Mouse (Mus musculus) CH12.LX (cell line): ENCODE results near the gene Ggnbp2. TPM values are rescaled to one million over a fixed set of nuclear protein-coding genes. Genes with fewer than 3 reads are reported as not detected.
A peak's percentile ranks its signal among the peaks of the same experiment; 100 is the strongest.

ENCODE experiments used
- DNase-seq: peaks from one replicate; pipeline ENCODE4 v3.0.0-alpha.2; 2013; ENCODE audit errors: extremely low read depth
- H3K27ac ChIP-seq: 2 replicates; pipeline ENCODE4 v1.5.1; 2012; ENCODE audit warnings: low read depth, mild to moderate bottlenecking, control low read depth, moderate library complexity; ENCODE audit not compliant: insufficient read depth
- H3K27me3 ChIP-seq: replicated peaks from 2 replicates; pipeline ENCODE3; 2012; ENCODE audit warnings: inconsistent platforms
- H3K36me3 ChIP-seq, 2 experiments: replicated peaks in 1 of 2; 2 replicates each; pipeline versions ENCODE3 to v1.6.1; 2012; ENCODE audit warnings: inconsistent platforms in 1 of 2, low read length in 1 of 2, mild to moderate bottlenecking in 1 of 2, mixed read lengths in 1 of 2, moderate library complexity in 1 of 2; ENCODE audit not compliant: control insufficient read depth in 1 of 2, insufficient read depth in 1 of 2
- H3K4me1 ChIP-seq, 2 experiments: 2 replicates each; pipeline ENCODE4 v1.6.1; 2012; ENCODE audit warnings: inconsistent platforms in 1 of 2, moderate library complexity in 1 of 2; ENCODE audit not compliant: insufficient read depth in 2 of 2, control insufficient read depth in 1 of 2
- H3K4me2 ChIP-seq: 2 replicates; pipeline ENCODE4 v1.6.1; 2012; ENCODE audit warnings: low read depth, mild to moderate bottlenecking, control low read depth; ENCODE audit not compliant: poor library complexity, insufficient read depth, severe bottlenecking
- H3K4me3 ChIP-seq, 3 experiments: fragments of 150-350 bp in 1 of 3; sonication (generic) in 1 of 3; replicated peaks in 1 of 3; 2 replicates each; pipeline versions ENCODE3 to v1.5.1; 2011 to 2012; ENCODE audit warnings: low read depth in 2 of 3, low read length in 2 of 3, mild to moderate bottlenecking in 2 of 3, moderate library complexity in 2 of 3, control low read depth in 1 of 3, improper control_type of control experiment in 1 of 3, inconsistent platforms in 1 of 3, mixed read lengths in 1 of 3; ENCODE audit not compliant: poor library complexity in 1 of 3
- H3K79me2 ChIP-seq: replicated peaks from 2 replicates; pipeline ENCODE4 v1.6.1; 2012; ENCODE audit warnings: mild to moderate bottlenecking, moderate library complexity; ENCODE audit not compliant: control insufficient read depth, poor library complexity, insufficient read depth, severe bottlenecking; ENCODE audit errors: extremely low read depth
- H3K9ac ChIP-seq: 2 replicates; pipeline ENCODE4 v1.6.1; 2012; ENCODE audit warnings: low read depth, mild to moderate bottlenecking, control low read depth, moderate library complexity; ENCODE audit not compliant: insufficient read depth
- H3K9me3 ChIP-seq: replicated peaks from 2 replicates; pipeline ENCODE3; 2012; ENCODE audit warnings: low read length, inconsistent platforms, mixed read lengths
- CHD1 ChIP-seq: IDR thresholded peaks from 2 replicates; pipeline ENCODE4 v1.6.1; 2012; ENCODE audit warnings: low read depth, low read length, improper control_type of control experiment, inconsistent platforms
- CHD2 ChIP-seq: IDR thresholded peaks from 2 replicates; pipeline ENCODE4 v1.6.1; 2011; ENCODE audit warnings: low read length, improper control_type of control experiment
- E2F4 ChIP-seq: IDR thresholded peaks from 2 replicates; pipeline ENCODE4 v1.6.1; 2011; ENCODE audit warnings: low read depth, low read length, improper control_type of control experiment; ENCODE audit not compliant: insufficient replicate concordance
- EP300 ChIP-seq: IDR thresholded peaks from 2 replicates; pipeline ENCODE4 v1.6.1; 2011; ENCODE audit warnings: low read length, improper control_type of control experiment
- HCFC1 ChIP-seq: IDR thresholded peaks from 2 replicates; pipeline ENCODE4 v1.6.1; 2012; ENCODE audit warnings: low read depth, mild to moderate bottlenecking, inconsistent platforms, low read length, improper control_type of control experiment
- IRF4 ChIP-seq: IDR thresholded peaks from 2 replicates; pipeline ENCODE4 v1.6.1; 2014; ENCODE audit warnings: low read depth, mild to moderate bottlenecking, inconsistent platforms, low read length, improper control_type of control experiment
- JUND ChIP-seq: conservative IDR thresholded peaks from 2 replicates; pipeline ENCODE4 v1.6.1; 2011; ENCODE audit warnings: low read depth, low read length, improper control_type of control experiment
- MAX ChIP-seq: IDR thresholded peaks from 2 replicates; pipeline ENCODE4 v1.6.1; 2011; ENCODE audit warnings: low read length, improper control_type of control experiment
- MEF2A ChIP-seq: IDR thresholded peaks from 2 replicates; pipeline ENCODE4 v1.6.1; 2014; ENCODE audit warnings: low read depth, mild to moderate bottlenecking, inconsistent platforms, low read length, improper control_type of control experiment, borderline replicate concordance
- MYC ChIP-seq: IDR thresholded peaks from 2 replicates; pipeline ENCODE4 v1.6.1; 2011; ENCODE audit warnings: low read depth, mild to moderate bottlenecking, improper control_type of control experiment, low read length
- NRF1 ChIP-seq: IDR thresholded peaks from 2 replicates; pipeline ENCODE4 v1.6.1; 2014; ENCODE audit warnings: low read depth, mild to moderate bottlenecking, inconsistent platforms, low read length, improper control_type of control experiment, moderate library complexity
- POLR2AphosphoS2 ChIP-seq: IDR thresholded peaks from 2 replicates; pipeline ENCODE4 v1.6.1; 2011; ENCODE audit warnings: low read depth, low read length, improper control_type of control experiment
- RAD21 ChIP-seq: IDR thresholded peaks from 2 replicates; pipeline ENCODE4 v1.6.1; 2011; ENCODE audit warnings: low read depth, mild to moderate bottlenecking, low read length, improper control_type of control experiment, moderate library complexity
- TCF12 ChIP-seq: IDR thresholded peaks from 2 replicates; pipeline ENCODE4 v1.6.1; 2014; ENCODE audit warnings: low read depth, mild to moderate bottlenecking, inconsistent platforms, low read length, improper control_type of control experiment
- USF1 ChIP-seq: IDR thresholded peaks from 2 replicates; pipeline ENCODE4 v1.6.1; 2014; ENCODE audit warnings: low read depth, mild to moderate bottlenecking, inconsistent platforms, low read length, improper control_type of control experiment
- ZKSCAN1 ChIP-seq: IDR thresholded peaks from 2 replicates; pipeline ENCODE4 v1.6.1; 2012; ENCODE audit warnings: low read depth, inconsistent platforms, low read length, improper control_type of control experiment, borderline replicate concordance
- dilution Hi-C: fragments of 300-500 bp; cut with MboI; formaldehyde crosslinking; loops from 2 replicates; pipeline ENCODE4 v1.14.3; 2020; ENCODE audit warnings: low sequenced_read_pairs; ENCODE audit not compliant: extremely low pct_unique_long_range_greater_than_20kb, extremely low pct_ligation_motif_present
- in situ Hi-C: fragments of 300-500 bp; cut with MboI; formaldehyde crosslinking; loops from 3 replicates; pipeline ENCODE4 v1.14.3; 2019; ENCODE audit warnings: low sequenced_read_pairs, low pct_ligation_motif_present, low pct_unique_long_range_greater_than_20kb, mixed read lengths
- polyA plus RNA-seq: library from polyadenylated mRNA; unstranded; fragments of >175 nt; gene quantifications from 2 replicates; pipeline ENCODE4 v1.2.1, GENCODE M21; 2012; ENCODE audit warnings: low read depth; ENCODE audit not compliant: insufficient read length
- total RNA-seq, 2 experiments: library from RNA; depleted of rRNA; stranded (reverse); fragments of 300-350 nt in 1 of 2; fragments of >200 nt in 1 of 2; gene quantifications; 2 replicates each; pipeline ENCODE4 v1.2.3; 2012 to 2014

The Ggnbp2 gene
- total and polyA plus RNA-seq, 3 experiments: 70.9 to 125 (median 86.5) TPM

GRCm38 (mm10) chr11:84885238-84885637 is 14.6 kb upstream of the Ggnbp2 start:
- peaks cover 5 to 21% of the 10 kb centered on the region in 2 experiments; a peak in 3 of 4 replicates for H3K4me1 ChIP-seq
- no peak for TF ChIP-seq ZKSCAN1
- TF ChIP-seq POLR2AphosphoS2: no peak
- no peak for TF ChIP-seq IRF4
- TF ChIP-seq NRF1: no peak
- TF ChIP-seq EP300: no peak
- TF ChIP-seq MYC: no peak
- TF ChIP-seq MAX: no peak
- no peak for TF ChIP-seq CHD1
- TF ChIP-seq TCF12: no peak
- TF ChIP-seq CHD2: no peak
- no peak for TF ChIP-seq MEF2A
- no peak for TF ChIP-seq USF1
- no peak for TF ChIP-seq E2F4
- TF ChIP-seq JUND: no peak
- TF ChIP-seq, all 38 proteins: peak for 0
- peaks cover 43 to 81% of the 10 kb centered on the region in 2 experiments for H3K36me3 ChIP-seq
- H3K9ac ChIP-seq: no peak overlapping the region
- dilution Hi-C loops (no loop called here), in situ Hi-C loops (no loop called here)
- DNase-seq: no peak
- no peak overlapping the region for H3K4me3 ChIP-seq
- H3K27me3 ChIP-seq: no peaks in the 10 kb centered on the region
- peaks cover 7% of the 10 kb centered on the region; the same call in 1 of the 2 replicates for H3K79me2 ChIP-seq
- no peaks in the 10 kb centered on the region for H3K9me3 ChIP-seq
- no peak overlapping the region for H3K27ac ChIP-seq
- H3K4me2 ChIP-seq: no peak overlapping the region

GRCm38 (mm10) chr11:84882346-84882745 is 11.7 kb upstream of the Ggnbp2 start:
- Histone ChIP-seq H3K9ac (no peak overlapping the region), H3K4me3 (no peak overlapping the region), H3K27ac (no peak overlapping the region), H3K9me3 (no peaks in the 10 kb centered on the region), H3K79me2 (peaks cover 24% of the 10 kb centered on the region), H3K36me3 (peaks cover 41 to 65% of the 10 kb centered on the region in 2 experiments), H3K4me2 (no peak overlapping the region), H3K27me3 (no peaks in the 10 kb centered on the region), H3K4me1 (peaks cover 5 to 39% of the 10 kb centered on the region in 2 experiments; a peak in 3 of 4 replicates)
- in situ Hi-C loops (no loop called here), dilution Hi-C loops (no loop called here)
- no peak for DNase-seq
- TF ChIP-seq HCFC1 (no peak), NRF1 (no peak), USF1 (no peak)

DNA sequence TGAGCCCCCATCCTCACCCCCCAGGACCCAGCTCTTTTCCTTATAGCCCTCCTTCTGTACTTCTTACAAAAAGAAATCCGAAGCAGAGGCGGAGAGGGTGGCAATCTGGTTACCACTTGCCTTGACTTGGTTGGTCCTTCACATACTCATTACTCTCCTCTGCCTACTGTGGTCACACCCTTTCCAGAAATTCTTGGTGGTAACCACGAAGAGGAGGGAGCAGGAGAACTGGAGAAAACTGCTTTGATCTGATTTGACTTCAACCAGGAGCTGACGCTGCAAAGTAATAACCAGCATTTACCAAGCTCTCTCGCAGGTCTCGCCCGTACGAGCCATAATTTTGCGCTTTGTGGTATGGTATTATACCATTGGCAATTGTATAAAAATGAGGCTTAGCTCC is 10.4 kb upstream of the Ggnbp2 start:
- TF ChIP-seq MAX: no peak
- no peak for TF ChIP-seq RAD21
- TF ChIP-seq E2F4: no peak
- in situ Hi-C loops (no loop called here), dilution Hi-C loops (no loop called here)
- no peak overlapping the region for H3K27ac ChIP-seq
- H3K79me2 ChIP-seq: peaks cover 24% of the 10 kb centered on the region
- H3K27me3 ChIP-seq: no peaks in the 10 kb centered on the region
- peaks cover 30 to 62% of the 10 kb centered on the region in 2 experiments for H3K36me3 ChIP-seq
- H3K4me3 ChIP-seq: peak overlapping the region; percentile 83 to 97 (median 88)
- peak overlapping the region; percentile 75 for H3K4me2 ChIP-seq
- no peaks in the 10 kb centered on the region for H3K9me3 ChIP-seq
- H3K9ac ChIP-seq: peak overlapping the region; percentile 96
- DNase-seq: peak; percentile 25
- H3K4me1 ChIP-seq: peaks cover 5 to 42% of the 10 kb centered on the region in 2 experiments; a peak in 3 of 4 replicates
